Mouse (Mus musculus): ENCODE data around the gene Rcc1.
"Not testable (repeated sequence)": the region's sequence is repeated elsewhere in the genome, so short reads cannot be mapped to it uniquely, and the experiment has no call there.

Rcc1 gene

DNA sequence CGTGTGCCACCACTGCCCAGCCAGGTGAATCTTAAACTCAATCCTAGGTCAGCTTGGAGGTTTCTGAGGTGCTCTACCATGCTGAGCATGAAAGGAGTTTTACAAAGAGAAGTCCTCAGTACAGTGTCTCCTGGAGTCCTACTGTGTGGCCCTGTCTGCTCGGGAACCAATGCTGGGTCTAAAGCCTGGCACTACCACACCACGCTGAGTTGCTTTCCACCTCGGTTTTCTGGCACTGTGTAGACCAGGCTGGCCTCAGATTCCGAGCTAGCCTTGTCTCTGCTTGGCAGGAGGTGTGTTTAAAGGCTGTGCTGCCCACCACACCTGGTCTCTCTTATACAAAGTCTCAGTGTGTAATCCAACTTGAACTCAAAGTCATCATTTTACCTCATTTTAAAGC, 40.8 kb downstream of the Rcc1 start:
- DNase-seq (ENCODE audit: low read depth, low spot score), result no peak

DNA sequence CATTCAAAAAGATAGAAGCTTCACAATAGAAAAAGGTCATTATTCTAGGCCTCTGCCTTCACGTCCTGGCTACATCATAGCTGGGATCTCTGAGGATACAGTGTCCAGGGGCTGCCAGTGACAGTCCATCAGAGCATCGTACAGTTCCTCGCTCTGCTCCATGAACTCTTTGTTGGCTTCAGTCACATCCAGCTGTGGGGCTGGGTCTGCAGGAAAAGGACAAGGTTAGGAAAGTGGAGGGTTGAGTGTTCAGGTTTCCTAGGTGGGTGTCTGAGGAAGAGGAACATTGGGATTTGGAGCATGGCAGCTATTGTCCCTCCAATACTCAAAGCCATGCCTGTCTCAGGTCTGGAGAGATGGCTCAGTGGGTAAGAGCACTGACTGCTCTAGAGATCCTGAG, 41.6 kb downstream of the Rcc1 start:
- DNase-seq (ENCODE audit: low read depth, low spot score), result no peak

- DNase-seq (ENCODE audit: low read depth, low spot score), result no peak
Measured at GRCm38 (mm10) chr4:132311209-132311608, 42.2 kb downstream of the Rcc1 start.

DNA sequence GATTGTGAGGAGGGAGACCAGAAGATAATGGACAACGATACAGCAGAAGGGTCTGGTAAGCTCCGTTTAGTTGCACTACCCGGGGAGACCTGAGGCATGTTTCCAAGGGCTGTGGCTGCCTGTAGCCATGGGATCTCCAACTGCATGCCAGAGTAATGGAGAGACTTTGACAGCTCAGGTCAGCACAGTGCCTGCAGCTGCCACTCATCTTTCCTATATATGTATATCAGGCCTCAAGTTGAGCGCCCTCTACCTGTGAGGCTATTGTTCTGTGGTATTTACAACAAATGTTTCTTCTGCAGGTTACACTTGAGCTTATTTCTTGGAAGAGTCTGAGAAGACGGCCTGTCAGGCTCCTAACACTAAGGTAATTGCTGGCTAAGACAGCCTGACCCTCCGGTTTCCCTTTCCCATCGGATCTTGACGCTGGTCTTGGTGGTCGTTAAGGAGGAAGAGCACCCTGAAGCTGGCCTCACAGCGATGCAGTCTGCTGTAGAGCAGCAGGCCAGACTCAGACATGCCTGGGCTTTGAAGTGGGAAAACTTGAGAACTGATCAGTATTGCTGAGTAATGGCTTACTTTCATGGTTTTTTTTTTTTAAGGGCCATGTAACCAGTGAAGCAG, 43.4 kb downstream of the Rcc1 start:
- DNase-seq (ENCODE audit: low read depth, low spot score), result no peak

DNA sequence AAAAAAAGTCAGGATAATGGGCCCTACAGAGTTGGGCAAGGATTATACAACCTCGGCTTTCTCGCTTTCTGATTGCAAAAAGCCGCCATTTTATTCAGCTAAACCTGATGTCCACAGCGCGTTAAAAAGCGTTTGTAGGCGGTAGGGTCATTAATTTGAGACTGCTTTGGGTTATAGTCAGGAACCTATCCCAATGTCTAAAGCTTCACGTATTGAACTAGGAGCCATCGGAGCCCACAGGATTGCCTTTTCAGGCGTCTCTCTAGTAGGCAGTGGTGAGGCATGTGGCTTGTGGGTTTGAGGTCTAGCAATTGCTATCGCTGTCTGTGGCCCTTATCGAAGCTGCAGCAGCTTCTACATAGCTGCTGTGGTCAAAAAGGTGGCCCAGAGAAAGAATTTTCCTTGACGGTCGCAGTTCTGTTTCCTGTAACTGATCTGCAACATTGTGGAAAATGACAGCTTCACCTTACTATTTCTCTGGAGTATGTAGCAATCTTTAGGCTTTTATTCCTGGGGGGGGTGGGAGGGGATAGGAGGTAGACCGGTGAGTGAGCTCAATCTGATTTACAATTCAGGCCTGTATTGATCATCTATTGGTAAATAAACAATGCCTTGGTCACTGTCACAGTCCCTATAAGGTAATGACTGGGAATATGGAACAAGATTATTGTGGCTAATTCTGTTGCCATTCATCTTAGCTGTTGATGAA, 44.1 kb downstream of the Rcc1 start:
- no peak for DNase-seq (ENCODE audit: low read depth, low spot score)

DNA sequence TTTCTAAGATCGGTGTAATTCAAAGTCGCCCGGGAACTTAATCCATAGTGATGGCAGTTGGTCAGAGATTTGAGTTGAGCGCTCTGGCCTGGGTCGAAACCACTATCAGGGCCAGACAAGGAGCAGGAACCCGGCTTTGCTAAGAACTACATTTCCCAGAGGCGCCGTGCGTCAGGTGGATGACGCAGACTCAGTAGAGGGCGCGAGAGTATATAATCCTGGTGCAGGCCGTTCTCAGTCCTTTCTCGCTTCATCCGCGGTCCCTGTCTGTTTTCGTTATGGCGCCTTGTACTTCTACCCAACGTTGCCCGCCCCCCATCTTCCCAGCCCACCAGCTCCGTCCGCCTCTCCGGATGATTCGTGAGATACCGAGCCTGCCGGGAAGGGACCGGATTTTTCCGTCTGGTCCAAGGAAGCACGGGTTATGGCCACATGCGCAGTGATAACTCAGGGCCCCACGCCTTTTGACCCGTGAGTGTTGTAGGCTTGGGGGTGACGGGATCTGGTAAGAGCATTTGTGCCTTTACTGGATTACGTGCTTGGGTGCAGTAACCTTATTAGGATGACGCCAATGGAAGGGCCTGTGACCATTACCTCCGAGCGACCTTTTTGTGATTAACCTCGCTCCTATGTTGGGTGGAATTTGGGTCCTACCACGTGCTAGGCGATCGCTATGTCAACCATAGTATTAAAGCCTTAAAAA, 44.8 kb downstream of the Rcc1 start:
- DNase-seq (ENCODE audit: low read depth, low spot score), result peak; percentile 92

DNA sequence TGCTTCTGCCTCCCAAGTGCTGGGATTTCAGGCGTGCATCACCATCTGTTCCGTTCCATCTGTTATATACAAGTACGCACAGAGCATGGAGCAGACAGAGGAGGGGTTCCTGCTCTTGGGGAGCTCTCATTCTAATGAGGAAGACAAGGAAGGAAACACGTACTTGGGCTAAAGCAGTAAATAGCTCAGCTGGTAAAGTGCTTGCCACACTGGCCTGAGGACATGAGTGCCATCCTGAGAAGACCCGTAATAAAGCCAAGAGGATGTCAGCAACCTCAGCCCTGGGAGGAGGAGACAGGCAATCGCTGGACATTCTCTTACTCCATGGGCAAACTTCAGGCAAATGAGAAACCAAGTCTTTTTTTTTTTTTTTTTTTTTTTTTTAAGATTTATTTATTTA, 47.4 kb downstream of the Rcc1 start:
- no peak for DNase-seq (ENCODE audit: low read depth, low spot score)

DNA sequence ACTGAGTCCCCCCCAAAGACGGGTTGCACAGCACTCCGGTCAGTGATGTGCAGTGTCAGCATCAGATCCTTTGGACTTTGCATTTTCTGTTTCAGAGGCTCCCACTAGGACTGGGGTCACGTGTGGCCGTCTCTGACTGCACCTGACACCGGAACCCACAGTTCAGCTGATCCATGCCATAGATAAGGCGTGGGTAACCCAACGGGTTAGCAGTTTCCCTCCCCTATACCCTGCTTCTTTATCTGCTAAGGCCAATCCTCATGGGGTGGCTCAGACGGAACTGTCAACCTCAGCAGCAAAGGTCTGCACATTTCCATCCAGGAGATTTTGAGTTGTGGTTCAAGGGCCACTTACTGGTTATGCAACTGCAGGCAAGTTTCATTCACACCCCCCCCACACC, 48.1 kb downstream of the Rcc1 start:
- DNase-seq (ENCODE audit: low read depth, low spot score), result no peak

DNA sequence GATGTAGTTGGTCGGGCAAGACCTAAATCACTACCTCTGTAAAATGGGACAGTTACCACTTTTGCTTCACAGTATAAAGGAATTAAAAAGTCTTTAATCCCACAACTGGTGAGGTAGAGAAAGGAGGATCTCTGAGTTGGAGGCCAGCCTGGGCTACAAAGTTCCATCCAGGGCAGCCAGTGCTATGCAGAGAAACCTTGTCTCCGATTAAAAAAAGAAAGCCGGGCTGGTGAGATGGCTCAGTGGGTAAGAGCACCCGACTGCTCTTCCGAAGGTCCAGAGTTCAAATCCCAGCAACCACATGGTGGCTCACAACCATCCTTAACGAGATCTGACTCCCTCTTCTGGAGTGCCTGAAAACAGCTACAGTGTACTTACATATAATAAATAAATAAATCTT, 49.9 kb downstream of the Rcc1 start:
- DNase-seq (ENCODE audit: low read depth, low spot score), result not testable (repeated sequence)

DNA sequence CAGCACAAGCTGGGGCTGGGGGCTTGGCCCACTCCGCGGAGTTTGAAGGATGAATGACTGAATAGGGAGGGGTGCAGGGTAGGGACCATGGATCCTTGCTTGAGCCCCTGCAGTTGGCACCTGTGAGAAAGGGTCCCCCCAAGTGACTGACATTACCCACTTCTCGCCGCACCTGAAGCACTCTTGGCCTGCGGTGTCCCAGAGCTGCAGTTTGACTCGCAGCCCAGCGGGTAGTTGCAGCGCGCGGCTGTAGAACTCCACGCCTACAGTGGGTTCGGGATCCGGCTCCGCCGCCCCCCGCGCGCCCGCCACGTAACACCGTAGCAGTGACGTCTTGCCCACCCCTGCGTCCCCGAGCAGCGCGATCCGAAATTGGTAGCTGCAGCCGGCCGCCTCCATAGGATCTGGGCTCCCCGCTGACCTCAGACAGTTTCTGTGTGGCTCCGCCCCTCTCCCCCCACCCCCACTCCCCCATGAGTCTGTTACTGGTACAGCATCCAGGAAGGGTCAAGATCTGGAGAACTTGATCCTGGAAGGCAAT, 50.4 kb downstream of the Rcc1 start, which contains the start of gene Rab42:
Gene Rab42 (minus strand): TSS at position 447 of the 541 bp plus-strand sequence.
- DNase-seq (ENCODE audit: low read depth, low spot score), result peak; percentile 49

- no peak for DNase-seq (ENCODE audit: low read depth, low spot score)
Measured at GRCm38 (mm10) chr4:132301965-132302938, 51.2 kb downstream of the Rcc1 start.

GRCm38 (mm10) chr4:132301486-132301885, 51.9 kb downstream of the Rcc1 start:
- no peak for DNase-seq (ENCODE audit: low read depth, low spot score)

GRCm38 (mm10) chr4:132299849-132300248, 53.6 kb downstream of the Rcc1 start:
- DNase-seq (ENCODE audit: low read depth, low spot score), result no peak

DNA sequence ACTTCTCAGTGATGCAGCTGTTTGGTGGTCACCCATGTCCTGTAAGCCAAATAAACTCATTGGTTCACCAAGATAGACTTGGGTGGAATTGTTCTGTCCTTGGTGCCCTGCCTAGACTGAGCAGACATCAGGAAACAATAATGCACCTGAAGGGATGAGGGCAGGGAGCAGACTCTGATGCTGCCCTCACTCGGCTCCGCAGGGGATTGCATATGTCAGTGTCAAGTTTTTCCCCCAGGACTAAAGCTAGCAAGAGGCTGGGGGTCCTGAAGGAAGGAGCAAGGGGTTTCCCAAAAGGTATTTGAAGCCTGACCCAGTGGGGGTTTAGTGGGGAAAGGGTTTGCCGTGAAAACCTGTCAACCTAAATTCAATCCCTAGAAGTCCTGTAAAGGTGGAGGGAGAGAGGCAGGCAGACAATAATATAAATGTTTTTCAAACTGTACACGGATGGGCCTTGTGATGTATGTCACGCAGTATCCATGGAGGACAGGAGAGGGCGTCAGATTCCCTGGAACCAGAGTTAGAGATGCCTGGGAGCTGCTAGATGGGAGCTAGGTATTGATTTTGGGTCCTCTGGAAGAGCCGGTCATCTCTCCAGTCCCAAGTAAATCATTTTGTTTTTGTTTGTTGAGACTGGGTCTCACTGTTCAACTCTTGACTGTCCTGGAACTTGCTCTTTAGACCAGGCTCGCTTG, 57.6 kb downstream of the Rcc1 start:
- no peak for DNase-seq (ENCODE audit: low read depth, low spot score)

GRCm38 (mm10) chr4:132293682-132294240, 59.6 kb downstream of the Rcc1 start:
- DNase-seq (ENCODE audit: low read depth, low spot score), result no peak

DNA sequence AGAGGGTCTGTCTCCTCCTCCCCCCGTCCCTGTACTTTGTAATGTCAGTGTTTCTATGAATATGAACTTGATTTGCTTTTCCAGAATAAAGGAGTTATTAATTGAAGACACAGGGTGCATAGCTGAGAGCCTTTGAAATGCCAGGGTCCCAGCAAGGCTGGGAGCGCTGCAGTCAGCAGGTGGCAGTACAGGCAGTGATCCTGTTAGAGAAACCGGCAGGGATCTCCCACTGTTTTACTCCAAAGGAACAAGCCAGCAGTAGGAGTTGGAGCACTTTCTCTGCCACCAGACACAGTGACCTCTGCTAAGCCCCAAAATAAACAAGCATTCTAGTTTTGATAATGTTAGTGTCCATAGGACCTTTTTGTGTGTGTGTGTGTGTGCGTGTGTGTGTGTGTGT, 60.4 kb downstream of the Rcc1 start:
- no peak for DNase-seq (ENCODE audit: low read depth, low spot score)

DNA sequence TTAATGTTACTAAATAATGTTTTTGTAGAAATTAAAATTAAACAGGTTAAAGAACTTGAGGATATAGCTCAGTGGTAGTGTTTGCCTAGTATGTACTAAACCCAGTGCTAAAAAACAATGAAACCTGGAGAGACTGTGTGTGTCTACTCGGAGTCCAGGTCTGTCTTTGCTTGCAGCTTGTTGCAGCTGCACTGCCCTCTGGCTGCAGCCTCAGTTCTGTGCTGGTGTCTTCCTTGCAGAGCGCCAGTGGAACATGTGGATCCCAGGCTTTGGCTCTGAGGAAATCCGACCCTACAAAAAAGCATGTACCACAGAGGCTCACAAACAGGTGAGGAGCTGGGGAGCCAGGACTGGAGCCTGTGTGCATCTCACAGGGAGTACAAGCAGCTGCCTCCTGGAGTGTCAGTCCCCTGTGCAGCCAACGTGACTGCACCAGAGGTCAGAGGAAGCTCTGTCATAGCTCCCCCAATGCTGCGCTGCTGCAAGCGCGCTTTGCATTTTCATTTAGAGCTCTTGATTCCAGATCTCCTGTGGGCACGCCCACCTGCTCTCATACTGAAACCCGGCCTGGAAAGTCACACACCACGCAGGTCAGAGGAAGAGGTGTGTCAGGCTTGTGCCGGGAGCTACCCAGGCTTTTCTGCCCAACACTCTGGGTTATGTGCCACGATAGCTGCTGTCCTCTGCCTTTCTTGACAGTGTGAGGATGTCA, 61.6 kb downstream of the Rcc1 start:
- no peak for DNase-seq (ENCODE audit: low read depth, low spot score)

DNA sequence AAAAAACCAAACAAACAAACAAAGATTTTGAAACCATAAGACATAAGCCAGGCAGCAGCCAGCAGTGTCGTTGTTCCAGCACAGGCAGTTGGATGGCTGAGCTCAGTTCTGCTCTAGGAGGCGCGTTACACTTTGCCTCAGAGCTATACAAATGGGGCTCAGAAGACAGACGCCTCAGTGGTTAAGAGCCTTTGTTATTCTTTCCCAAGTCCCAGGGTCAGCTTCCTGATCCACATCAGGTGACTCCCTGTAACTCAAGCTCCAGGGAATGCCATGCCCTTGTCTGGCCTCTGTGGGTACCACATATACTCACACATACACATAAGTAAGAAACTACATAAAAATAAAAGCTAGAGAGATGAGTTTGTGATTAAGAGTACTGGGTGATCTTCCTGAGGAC, 62.3 kb downstream of the Rcc1 start:
- DNase-seq (ENCODE audit: low read depth, low spot score), result no peak

- DNase-seq (ENCODE audit: low read depth, low spot score), result not testable (repeated sequence)
Measured at GRCm38 (mm10) chr4:132288840-132289239, 64.6 kb downstream of the Rcc1 start.
